Mouse (Mus musculus): ENCODE data around the gene Cyp4f39. TPM values are rescaled to one million over a fixed set of nuclear protein-coding genes. Genes with fewer than 3 reads are reported as not detected.
"Not testable (repeated sequence)": the region's sequence is repeated elsewhere in the genome, so short reads cannot be mapped to it uniquely, and the experiment has no call there.

Cyp4f39 gene
- total RNA-seq, 2 experiments from 2014 or later: 0.61 to 1.0 TPM

DNA sequence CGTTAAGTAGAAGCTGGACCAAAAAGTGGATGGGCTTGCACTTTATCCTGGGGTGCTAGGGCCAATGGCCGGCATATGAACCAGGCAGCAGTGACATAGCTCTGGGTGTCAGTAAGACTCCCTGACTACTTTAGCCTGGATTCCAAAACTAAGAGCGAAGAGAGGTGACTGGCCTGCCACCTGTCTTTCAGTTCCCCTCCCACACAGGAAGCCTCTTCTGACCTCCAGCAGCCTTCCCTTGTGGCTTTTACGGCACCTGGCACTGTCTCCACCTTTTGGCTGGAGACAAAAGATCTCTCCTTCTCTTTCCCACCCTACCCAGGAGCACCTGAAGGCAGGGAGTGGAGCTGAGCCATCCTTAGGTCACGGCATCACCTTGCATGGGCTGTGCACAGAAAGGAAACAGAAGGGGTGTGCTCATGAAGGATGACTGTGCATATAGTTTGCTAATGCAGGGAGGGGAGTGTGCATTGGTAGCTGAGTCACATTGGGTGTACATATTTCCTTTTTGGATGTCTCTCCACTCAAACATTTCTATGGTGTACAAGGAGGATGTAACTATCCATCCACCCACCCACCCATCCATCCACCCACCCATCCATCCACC lies 22.5 kb downstream of the Cyp4f39 start:
- DNase-seq: no peak

DNA sequence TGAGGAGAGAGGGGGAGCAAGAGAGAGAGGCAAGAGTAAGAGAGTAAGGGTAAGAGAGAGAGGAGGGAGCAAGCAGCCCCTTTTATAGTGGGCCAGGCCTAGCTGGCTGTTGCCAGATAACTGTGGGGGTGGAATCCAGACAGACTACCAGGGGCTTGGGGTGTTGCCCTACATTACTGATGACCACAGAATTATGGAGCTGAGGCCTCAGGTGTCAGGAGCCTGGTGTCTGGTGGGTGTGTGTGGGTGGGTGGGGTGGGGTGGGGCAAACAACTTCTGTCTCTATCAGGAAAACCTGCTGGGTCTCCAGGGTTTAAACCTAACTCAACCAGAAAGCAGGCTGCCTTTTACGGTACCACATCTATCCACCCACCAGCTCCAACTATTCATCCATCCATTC lies 24.7 kb downstream of the Cyp4f39 start:
- no peak for DNase-seq

DNA sequence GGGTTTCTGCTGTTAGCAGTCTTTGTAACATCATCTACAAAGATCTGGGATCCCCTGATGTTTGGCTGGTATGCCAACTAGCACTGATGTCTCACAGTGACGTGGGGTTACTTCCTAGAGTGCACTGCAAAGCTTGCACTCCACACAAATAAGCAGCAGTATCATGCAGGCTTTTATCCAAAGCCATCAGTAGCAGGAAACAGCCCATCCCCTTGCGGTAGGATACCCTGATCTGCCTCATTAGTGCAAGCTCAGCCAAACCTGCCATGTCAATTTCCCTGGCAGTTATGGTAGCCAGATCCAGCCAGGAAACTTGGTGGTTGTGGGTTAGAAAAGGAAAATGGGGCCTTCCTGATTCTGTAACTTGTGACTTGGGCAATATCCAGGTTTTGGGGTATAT lies 26.2 kb downstream of the Cyp4f39 start:
- no peak for DNase-seq

DNA sequence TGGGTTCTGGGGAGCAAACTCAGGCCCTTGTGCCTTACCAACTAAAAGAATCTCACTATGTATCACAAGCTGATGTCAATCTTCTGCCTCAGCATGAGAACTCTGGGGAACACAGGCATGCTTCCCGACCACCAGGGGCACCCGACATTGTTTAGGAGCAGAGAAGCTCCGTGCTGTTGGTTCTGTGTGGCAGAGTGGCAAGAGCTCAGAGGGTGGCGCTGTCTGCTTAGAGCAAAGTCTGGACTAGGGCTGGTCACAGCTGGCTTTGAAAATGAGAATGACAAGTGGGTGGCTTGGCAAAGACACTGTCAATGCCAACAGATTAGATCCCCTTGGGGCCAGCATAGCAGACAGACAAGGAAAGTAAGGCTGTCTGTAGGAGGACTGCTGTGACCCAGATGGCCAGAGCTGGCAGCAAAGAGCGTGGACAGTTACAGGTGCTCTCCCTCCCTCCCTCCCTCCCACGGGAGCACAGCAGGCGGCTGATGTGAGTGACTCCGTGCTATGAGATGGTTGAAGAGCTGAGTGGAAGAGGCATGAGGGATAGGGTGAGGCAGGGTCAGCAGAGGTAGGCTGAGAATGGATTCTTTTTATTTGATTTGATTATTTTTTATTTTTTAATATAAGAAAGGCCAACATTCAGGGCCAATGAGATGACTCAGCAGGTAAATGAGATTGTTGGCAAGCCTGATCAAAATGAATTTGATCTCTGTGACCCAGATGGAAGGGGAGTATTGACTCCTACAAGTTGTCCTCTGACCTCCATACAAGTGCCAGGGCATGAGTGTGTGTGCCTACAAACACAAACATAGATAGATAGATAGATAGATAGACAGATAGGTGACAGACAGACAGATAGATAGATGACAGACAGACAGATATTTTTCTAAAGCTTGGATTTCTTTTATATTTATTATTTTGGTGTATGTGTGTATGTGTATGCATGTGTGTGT lies 27.3 kb downstream of the Cyp4f39 start:
- DNase-seq: no peak

DNA sequence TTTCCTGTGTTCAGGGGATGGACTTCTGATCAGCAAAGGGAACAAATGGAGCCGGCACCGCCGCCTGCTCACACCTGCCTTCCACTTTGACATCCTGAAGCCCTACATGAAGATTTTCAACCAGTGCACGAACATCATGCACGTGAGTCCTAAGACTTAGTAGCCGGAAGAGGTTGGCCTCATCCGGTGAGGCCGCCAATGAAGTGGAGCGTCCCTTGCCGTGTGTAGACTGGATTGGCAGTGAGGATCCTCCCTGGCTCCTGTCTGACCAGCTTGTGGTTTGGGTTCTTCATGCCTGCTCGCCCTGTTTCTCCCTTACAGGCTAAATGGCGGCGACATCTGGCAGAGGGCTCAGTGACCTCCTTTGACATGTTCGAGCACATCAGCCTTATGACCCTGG lies 29.2 kb downstream of the Cyp4f39 start:
- no peak for DNase-seq

DNA sequence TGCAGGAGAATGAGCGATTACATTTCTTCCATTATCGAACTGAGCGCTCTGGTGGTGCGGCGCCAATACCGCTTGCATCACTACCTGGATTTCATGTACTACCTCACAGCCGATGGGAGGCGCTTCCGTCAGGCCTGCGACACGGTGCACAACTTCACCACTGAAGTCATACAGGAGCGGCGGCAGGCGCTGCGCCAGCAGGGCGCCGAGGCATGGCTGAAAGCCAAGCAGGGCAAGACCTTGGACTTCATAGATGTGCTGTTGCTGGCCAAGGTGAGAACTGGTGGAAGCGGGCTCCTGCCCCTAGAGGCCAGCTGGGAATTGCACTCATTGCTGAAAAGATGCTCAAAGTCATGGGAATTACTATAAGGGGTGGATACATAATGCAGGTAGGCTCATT lies 30.7 kb downstream of the Cyp4f39 start:
- peak; percentile 65 for DNase-seq

DNA sequence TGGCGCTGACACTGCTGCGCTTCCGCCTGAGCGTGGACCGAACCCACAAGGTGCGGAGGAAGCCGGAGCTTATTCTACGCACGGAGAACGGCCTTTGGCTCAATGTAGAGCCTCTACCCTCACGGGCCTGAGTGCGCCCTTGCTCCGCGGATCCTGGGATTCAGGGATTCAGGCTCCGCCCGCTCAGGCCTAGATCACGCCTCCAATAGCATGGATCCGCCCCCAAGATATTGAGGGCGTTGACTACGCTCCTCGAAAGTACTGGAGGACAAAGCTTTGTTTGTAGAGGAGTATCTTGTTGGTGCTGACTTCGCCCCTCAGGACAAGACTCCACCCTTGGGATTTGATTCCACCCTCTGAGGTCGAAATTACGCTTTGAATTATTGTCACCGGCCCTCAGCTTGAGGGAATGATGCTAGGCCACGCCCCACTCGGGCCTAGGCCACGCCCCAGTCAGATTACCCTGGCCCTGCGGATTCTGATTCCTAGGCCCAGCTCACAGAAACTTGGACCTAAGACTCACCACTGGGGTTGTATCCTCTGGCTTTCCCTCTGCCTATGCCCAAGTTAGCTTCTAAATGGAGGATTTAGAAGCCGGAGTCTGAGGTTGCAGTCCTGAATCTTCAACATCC lies 39.9 kb downstream of the Cyp4f39 start:
- DNase-seq: peak; percentile 8

DNA sequence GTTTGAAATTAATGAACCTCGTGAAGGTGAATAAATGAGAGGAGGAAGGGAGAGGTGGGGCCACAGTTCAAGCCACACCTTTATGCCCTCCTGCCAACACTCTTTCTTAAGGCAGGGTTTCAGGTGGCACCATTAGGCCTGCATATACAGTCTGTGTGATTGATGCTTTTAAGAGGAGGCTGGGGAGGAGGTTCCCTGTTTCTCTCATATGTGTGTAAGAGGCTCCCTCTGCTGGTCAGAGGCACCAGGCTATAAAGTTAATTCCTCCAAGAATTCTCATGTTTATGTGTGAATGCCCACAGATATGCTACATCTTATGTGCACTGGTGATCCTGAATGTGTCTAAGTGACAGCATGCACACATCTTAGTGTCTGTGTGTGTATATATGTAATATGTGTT lies 42.1 kb downstream of the Cyp4f39 start:
- DNase-seq: peak; percentile 59

DNA sequence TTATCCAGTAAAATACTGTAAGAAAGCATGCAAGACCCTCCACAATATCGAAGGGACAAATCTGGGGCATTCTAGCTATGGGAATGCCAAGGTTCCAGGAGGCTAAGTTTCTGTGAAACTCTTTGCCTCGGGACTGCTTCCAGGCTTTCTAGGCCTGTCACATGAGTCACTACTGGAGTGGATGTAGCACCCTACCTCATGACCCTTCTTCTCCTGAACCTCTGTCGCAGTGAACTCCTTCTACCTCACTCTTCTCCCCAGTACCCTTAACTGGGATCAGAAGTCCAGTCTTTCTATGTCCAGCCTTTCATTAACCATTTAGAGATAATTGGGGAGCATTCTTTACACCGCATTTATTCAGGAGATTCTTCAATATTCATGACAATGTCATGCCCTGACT lies 48.0 kb downstream of the Cyp4f39 start:
- DNase-seq: not testable (repeated sequence)

DNA sequence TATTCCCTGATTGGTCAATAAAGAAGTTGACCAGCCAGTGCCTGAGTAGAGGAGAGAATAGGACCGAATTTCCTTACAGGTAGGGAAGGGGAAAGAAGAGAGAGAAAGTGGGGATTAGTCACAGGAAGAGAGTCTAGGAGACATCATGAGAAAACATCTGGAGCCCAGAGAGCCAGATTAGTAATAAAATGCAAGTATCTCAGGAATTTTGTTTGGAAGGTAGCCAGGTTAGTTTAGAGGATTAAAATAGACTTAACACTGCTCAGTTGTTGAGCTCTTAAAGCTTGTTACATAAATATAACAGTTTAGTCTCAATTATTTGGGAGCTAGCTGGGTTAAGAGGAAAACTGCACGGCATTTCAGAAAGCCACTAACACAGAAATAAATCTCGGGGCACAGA lies 48.5 kb downstream of the Cyp4f39 start:
- DNase-seq: no peak

DNA sequence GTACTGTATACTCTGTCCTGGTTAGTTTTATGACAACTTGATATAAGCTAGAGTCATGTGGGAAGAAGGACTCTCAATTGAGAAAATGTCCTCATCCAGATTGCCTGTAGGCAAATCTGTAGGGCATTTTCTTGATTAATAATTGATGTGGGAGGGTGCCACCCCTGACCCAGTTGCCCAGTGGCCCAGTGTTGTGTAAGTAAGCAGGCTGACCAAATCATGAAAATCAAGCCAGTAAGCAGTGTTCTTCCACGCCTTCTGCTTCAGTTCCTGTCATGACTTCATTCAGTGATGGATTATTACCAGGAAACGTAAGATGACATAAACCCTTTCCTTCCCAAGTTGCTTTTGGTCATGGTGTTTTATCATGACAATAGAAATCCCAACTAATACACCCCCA lies 50.6 kb downstream of the Cyp4f39 start:
- no peak for DNase-seq

DNA sequence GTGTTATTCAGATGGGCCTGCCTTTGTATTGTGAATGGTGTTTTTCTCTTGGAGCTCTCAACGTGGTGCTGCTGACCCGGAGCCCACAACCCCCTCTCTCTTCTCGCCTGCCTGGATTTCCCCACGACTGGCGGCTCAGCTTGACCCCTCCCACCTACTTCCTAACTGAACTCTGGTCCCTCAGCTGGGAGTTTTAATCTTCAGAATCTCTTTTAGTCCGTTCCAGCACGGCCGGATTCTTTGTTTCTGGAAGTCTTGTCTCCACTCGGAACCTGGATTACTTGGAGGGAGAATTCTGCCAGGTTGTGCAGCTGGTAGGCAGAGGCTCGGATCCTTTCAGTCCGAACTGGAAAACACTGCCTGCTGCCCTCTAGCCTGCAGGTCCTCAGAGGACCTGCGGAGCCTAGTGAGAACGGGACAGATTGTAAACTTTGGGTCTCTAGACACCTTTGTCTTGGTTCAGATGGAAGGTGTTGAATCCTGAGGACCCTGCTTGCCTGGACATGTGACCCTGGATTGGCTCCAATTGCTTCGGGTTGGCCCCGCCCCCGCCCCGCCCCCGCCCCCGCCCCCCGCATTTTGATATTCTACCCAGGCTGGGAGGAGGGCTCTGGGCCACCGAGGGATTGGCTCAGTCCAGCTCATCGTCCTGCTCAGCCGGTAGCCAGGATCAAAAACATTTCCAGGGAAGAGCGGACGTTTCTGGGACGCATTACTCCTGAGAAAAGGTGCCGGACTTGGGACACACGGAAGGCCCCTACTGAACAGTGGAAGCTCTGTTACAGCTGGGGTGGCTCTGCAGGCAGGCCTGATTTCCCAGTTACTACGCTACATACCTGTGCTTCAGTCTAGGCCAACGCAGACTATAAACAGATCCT lies 53.6 kb downstream of the Cyp4f39 start, which contains the start of gene Cyp4f17:
Gene Cyp4f17, plus strand, starts transcription at position 200 of the 878 bp plus-strand sequence.
- DNase-seq: peak; percentile 25

DNA sequence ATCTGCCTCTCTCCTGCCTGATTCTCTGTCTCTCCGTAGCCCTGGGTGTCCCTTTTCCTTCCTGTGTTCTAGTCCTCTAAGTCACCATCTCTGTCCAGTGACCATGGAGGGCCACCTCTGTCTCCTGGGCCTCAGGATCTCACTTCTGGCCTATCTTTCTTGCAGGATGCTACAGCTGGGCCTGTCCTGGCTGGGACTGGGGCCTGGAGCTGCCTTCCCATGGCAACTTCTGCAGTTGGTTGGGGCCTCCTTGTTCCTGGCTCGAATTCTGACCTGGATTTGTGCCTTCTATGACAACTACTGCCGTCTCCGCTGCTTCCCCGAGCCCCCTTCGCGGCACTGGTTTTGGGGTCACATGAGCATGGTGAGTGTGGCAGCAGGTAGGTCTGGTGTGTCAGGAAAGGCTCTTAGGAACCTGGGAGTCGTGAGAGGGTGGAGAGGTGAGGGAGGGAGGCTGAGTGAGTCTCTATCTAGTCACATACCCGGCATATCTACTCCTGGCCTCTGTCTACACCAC lies 54.3 kb downstream of the Cyp4f39 start:
- DNase-seq: peak; percentile 13

DNA sequence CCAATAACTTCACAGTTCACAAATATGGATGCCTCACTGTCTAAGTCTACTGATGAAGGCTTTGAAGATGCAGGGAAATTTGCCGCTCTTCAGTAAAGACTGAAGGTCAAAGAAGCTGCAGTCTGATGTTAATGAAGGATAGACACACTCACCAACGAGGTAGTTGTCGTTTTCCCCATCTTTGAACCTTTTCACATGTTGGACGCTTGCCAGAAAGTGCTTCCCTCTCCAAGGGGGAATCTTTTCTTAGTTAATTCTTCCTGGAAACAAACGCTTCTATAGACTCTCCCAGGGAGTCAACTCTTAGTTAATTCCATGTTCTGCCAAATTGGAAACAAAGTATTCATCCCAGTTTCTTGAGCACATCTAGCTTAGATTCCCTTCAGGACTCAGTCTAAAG lies 63.6 kb downstream of the Cyp4f39 start:
- DNase-seq: no peak

DNA sequence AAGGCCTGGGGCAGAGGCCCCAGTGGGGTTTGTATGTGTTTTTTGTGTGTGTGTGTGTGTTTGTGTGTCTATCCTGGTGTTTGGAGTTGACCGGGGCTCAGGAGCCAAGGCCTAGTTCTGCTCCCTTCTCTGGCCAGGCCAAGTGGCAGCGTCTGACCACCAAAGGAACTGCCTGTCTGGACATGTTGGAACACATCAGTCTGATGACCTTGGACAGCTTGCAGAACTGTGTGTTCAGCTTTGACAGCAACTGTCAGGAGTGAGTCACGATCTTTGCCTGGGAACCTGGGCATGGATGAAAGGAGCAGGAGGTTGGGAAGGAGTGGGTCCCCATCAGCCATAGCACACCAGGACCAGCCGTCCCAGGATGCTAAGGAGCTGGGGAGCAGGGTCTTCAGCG lies 69.5 kb downstream of the Cyp4f39 start:
- DNase-seq: no peak

DNA sequence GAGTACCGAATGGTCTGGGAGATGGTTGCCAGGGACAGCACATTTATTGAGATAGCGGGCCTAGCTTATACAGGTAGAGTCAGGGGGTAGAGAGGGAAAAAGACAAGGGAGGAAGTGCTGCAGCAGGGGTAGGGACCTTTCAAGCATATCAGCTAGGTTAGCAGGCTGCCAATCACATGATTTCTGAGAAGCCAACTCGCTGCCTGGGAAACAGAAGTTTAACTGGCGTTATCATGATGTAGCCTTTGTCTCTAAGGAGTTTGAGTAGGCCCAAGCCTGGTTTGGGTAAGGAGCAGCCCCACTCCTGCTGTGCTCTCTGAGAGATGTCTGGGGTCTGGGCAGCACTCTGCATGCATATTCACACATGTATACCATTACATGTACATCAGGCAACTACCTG lies 69.9 kb downstream of the Cyp4f39 start:
- DNase-seq: no peak

DNA sequence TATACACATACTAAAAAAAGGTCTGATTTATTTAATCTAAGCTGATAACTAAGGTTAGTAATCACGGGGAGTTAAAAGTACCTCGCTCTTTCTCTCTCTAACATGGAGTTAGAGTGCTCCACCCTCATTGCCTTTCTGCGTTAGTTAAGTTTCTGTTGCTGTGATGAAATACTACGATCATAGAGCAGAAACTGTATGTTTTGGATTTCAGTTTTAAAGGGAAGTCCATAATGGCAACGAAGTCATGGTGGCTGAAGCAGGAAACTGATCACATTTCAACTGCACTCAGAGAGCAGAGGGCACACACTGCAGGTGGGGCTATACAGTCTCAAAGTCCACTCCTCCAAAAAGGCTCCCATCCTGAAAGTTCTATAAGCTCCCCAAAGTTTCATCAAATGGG lies 70.3 kb downstream of the Cyp4f39 start:
- DNase-seq: no peak

DNA sequence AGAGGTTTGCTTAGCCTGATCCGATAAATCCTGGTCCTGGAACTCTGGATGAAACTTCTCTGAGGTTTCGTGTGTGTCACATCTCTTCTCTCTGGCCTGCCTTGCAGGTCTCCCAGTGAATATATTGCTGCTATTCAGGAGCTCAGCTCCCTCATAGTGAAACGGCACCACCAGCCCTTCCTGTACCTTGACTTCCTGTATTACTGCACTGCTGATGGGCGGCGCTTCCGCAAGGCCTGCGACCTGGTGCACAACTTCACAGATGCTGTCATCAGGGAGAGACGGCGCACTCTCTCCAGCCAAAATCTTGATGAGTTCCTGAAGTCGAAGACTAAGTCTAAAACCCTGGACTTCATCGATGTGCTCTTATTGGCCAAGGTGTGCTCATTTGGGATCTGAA lies 71.4 kb downstream of the Cyp4f39 start:
- DNase-seq: no peak

DNA sequence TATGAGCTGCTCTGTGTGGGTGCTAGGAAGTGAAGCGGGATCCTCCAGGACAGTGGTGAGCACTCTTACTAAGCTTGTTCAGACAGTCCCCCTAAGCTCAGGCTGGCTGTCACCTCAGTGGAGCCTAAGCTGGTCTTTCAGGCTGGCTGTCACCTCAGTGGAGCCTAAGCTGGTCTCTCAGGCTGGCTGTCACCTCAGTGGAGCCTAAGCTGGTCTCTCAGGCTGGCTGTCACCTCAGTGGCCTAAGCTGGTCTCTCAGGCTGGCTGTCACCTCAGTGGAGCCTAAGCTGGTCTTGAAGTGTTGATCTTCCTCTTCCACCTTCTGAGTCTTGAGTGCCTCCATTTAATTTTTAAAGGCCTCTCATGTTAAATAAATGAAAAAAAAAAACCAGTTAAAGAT lies 73.8 kb downstream of the Cyp4f39 start:
- DNase-seq: not testable (repeated sequence)

DNA sequence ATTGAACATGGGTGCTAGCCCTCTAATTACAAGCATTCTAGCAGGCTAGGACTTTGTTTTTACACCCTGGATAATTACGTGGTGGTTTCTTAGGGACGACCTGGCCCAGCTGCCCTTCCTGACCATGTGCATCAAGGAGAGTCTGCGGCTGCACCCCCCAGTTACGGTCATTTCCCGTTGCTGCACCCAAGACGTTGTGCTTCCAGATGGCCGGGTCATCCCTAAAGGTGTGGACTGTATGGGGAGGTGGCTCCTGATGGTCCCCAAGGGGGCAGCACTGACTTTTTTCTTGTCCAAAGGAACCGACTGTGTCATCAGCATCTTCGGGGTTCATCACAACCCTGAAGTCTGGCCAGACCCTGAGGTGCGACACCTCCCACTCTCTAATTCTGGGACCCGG lies 75.2 kb downstream of the Cyp4f39 start:
- DNase-seq: no peak

DNA sequence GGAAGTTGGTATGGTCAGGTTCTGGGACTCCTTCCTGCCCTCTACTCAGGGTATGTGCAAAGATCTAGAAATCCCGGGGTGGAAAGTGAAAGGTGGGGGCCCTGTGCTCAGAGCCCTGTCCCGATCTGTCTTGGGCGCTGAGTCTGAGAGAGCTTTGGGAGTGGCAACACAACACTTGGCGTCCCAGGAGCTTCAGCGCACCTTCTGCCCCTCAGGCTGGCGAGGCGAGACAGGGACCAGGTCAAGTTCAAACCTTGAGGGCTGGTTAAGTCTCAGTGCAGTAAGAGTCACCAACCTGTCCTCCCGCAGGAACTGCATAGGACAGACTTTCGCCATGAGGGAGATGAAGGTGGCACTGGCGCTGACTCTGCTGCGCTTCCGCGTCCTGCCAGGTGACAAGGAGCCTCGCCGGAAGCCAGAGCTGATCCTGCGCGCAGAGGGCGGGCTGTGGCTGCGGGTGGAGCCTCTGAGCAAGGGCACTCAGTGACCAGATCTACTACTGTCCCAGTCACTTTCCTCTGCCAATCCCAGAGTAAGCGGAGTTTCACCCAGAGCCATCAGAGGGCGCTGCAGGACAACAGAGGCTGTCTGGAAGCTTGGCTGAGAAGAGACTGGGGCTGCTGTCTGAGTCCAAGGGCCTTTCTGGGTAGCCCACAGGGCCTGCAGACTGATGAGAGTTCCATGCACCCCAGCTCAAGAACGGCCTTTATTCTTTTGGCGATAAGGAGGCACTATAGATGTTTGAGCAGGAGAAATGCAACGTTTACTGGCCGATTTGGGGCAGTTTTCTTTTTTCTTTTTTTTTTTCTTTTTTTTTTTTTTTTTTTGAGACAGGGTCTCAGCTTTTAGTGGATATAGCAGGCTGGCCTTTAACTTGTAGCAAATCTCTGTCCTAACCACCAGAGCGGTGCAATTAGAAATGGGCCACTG lies 76.2 kb downstream of the Cyp4f39 start:
- peak; percentile 84 for DNase-seq

Data from gastrocnemius, postnatal 10 days (tissue).